Mouse (Mus musculus): ENCODE measurements around the gene Bloc1s4.

GRCm38 (mm10) chr5:36705792-36706191 is 42.7 kb downstream of the Bloc1s4 start:
- TF ChIP-seq CTCF (IDR thresholded peaks at IDR 0.05; ENCODE audit: control insufficient read depth, insufficient read depth, insufficient read length) (no peak), MYOD1 (IDR thresholded peaks at IDR 0.05; ENCODE audit: control insufficient read depth, insufficient read length, low read depth) (no peak)
